Mouse (Mus musculus): ENCODE data around the gene Khk.

The Khk gene

DNA sequence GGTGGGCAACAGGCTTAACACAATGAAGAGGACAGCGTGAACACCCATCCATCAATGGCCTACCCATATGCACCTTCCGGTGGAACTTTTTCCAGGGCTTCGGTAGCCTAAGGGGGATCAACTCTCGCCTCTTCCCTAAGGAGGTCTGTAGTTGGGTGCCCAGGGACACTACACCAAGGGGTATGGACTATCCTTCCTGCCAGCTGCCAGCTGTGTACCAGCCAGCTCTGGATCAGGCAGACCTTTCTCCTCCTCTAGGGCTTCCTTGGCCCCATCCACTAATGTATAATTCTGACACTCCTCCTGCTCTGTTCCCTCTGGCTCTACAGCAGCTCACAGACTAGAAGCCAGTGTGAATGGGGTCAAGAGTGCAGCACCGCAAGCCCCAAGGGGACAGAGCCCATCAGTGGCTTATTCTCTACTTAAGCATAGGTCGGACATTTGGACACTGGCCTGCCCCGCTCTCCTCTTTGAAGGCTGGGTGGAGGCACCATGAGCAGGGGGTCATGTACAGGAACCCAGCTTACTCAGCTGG lies 7.1 kb upstream of the Khk start:
- no peak for DNase-seq

GRCm38 (mm10) chr5:30914849-30915248 lies 6.4 kb upstream of the Khk start:
- no peak for DNase-seq

DNA sequence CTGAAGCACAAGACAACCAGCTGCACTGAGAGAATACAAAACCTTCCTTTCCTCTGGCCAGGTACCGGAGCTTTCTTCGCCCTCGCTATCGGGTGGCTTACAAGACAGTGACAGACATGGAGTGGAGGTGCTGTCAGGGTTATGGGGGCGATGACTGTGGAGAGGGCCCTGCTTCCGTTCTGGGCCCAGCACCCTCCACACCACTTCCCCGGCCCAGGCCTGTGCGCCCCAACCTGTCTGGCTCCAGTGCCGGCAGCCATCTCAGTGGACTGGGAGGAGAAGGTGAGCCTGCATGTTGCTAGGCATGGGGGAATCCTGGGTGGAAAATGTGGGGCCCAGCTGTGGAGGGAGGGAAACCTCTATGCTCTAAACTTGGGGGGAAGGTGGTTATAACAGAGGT lies 5.8 kb upstream of the Khk start:
- no peak for DNase-seq

DNA sequence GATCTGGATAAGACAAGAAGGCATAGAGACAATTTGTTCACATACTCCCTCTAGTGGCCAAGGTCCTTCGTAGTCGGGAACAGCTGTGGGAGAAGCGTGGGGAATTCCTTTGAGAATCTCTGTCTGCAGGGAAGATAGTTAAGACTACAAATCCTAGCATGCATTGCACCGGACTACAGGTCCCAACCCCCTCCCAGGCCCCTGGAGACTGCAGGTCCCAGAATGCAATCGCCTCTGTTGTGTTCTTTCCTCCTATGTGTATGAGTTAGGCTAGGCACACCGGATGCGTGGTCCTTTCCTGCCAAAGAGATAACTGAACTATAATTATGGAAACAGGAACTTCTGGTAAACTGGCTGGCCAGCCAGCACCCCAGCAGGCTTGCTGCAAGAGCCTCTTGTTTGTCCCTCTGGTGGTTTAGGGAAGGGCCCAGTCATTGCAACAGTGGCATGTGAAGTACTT lies 5.2 kb upstream of the Khk start:
- DNase-seq = peak; percentile 98

DNA sequence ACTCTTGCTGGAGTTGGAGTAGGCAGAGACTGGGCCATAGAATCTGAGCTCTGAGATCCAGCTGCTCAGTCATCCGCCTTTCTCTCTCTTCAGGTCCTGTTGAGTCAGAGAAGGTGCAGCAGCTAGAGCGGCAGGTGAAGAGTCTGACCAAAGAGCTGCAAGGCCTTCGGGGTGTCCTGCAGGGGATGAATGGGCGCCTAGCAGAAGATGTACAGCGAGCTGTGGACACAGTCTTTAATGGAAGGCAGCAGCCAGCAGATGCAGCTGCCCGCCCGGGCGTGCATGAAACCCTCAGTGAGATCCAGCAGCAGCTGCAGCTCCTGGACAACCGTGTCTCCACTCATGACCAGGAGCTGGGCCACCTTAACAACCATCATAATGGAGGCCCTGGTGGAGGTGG lies 4.4 kb upstream of the Khk start:
- no peak for DNase-seq

GRCm38 (mm10) chr5:30917348-30917747 lies 3.9 kb upstream of the Khk start:
- no peak for DNase-seq

- no peak for DNase-seq
Observed at GRCm38 (mm10) chr5:30917891-30918670, 3.1 kb upstream of the Khk start.

GRCm38 (mm10) chr5:30918691-30919090 lies 2.5 kb upstream of the Khk start:
- DNase-seq = no peak

DNA sequence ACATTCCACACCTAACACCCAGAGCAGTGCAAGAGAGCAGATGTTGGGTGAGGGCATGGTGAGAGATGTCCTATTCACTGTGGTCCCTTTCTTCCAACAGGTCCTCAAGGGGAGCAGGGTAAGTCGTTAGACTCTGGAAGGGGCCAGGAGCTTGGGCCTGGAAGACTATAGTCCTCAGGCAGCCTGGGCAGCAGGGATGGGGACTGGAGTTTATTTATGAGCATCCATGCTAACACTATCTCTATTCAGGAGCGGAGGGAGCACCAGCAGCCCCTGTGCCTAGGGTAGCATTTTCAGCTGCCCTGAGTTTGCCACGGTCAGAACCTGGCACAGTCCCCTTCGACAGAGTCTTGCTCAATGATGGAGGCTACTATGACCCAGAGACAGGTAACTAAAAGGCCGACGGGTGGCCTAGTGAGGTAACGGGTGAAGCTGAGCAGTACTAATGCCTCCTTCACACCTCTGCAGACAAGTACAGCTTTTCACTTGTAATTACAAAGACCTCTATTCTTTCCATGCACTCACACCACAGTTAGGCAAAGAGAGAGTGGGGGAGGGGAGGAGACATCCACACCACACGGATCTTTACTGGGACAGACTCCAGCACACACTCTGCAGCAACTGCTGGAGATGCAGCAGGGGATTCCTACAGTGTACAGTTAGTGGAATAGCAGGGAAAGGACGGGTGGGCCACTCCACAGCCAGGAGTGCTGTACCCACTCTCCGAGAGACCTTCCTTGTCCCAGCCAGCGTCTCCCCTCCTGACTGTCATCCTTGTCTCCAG lies 1.2 kb upstream of the Khk start:
- DNase-seq = no peak

DNA sequence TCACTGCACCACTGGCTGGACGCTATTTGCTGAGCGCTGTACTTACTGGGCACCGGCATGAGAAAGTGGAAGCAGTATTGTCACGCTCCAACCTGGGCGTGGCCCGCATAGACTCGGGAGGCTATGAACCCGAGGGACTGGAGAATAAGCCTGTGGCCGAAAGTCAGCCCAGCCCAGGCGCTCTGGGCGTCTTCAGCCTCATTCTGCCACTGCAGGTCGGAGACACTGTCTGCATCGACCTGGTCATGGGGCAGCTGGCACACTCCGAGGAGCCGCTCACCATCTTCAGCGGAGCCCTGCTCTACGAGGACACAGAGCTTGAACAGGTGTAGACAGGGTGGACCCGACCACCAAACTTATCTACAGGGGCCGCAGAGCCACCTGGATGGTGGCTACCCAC lies 610 bp upstream of the Khk start:
- no peak for DNase-seq

DNA sequence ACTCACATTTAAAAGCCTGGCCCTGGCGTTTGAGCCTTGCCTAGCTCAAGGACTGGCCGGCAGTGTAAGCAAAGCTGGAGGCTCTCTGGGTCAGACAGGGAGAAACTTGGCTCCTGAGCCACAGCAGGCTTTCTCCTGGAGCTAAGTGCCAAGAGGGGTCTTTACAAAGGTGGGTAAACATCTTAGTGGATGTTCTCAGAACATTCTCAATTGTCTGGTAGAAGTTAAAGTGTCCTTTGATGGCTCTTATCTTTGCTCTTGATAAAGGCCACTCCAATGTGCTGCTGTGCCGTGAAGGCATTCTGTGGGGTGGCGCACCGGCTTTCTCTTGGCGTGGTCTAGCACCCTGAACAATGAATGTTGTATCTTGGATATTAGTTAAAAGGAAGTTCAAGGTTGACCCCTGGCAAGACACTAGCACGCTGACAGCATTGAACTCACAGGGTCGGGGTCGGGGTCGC lies 1.4 kb downstream of the Khk start:
- no peak for DNase-seq

DNA sequence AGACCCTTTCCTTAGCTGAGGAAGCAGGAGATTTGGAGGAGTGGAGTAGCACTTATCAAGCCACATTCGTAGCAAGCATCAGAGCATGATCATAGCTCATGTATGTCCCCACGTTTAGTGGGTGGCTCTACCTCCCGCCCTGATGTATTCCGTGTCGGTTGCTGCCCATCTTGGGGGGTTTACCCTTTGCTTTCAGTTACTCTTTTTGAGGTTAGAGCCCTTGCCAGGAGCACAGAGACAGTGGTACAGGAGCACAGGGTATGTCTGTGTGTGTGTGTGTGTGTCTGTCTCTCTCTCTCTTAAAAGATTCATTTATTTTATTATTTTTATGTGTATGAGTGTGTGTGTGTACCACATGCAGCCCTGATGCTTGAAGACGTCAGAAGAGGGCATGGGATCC lies 1.9 kb downstream of the Khk start:
- DNase-seq = no peak

GRCm38 (mm10) chr5:30924614-30925013 lies 3.4 kb downstream of the Khk start:
- no peak for DNase-seq

GRCm38 (mm10) chr5:30925217-30925616 lies 4.0 kb downstream of the Khk start:
- DNase-seq = no peak

- no peak for DNase-seq
Observed at GRCm38 (mm10) chr5:30926073-30926472, 4.8 kb downstream of the Khk start.

GRCm38 (mm10) chr5:30927945-30928529 lies 6.8 kb downstream of the Khk start:
- peak; percentile 64 for DNase-seq

GRCm38 (mm10) chr5:30930121-30930520 lies 8.9 kb downstream of the Khk start:
- peak; percentile 74 for DNase-seq

DNA sequence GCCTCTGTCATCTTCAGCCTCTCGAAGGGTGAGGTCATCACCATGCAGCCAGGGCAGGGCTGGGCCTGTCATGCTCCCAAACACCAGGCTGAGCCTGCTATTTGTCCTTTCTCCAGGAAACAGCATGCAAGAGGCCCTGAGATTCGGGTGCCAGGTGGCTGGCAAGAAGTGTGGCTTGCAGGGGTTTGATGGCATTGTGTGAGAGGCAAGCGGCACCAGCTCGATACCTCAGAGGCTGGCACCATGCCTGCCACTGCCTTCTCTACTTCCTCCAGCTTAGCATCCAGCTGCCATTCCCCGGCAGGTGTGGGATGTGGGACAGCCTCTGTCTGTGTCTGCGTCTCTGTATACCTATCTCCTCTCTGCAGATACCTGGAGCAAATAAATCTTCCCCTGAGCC lies 9.6 kb downstream of the Khk start:
- DNase-seq = no peak

GRCm38 (mm10) chr5:30931378-30931777 lies 10.1 kb downstream of the Khk start:
- DNase-seq = no peak

DNA sequence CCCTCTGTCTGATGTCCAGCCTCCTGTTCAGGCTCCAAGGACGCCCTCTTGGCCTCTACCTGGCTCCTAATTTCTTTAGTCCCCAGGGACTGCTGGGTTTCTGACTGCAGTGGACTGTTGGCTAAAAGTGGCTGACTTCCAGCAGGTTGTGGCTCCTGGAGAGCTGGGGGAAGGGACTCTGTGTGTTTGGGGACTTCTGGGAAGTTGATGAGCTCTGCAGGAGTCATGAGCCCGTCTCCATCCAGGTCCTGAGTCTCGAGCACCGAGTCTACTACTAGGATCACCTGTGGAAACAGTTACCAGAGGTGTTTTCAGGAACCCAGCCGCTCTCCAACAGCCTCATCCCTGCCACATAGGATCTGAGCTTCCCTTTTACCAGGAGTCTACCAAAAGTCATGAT lies 12.5 kb downstream of the Khk start:
- no peak for DNase-seq

DNA sequence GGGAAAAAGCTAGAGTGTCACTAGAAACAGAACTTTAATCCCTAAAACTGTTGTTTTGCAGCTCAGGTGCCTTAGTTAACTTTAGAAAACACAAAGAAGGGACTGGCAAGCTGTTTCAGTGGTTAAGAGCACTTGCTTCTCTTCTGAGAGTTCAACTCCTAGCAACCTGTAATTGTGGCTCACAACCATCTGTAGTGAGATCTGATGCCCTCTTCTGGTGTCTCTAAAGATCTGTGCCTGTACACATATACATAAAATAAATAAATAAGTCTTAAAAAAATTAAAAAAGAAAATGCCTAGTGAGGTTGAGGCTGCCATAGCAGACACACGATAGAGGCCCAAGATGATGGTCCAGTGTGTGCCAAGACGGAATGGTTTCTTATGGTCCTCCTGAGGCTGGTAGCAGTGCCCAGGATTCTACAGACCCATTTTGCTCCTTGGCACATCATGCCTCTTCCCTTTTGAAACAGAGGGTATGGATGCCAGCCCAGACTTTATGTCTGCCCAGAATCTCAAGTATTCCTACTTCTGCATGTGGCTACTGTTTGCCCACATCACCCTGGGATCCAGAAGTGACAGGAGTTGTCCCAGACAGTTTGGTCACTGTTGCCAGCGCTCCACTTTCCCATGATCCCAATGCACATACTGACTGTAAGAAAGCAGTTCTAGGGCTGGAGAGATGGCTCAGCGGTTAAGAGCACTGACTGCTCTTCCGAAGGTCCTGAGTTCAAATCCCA lies 13.7 kb downstream of the Khk start:
- DNase-seq = no peak

GRCm38 (mm10) chr5:30943004-30943403 lies 21.8 kb downstream of the Khk start:
- peak; percentile 27 for DNase-seq

GRCm38 (mm10) chr5:30944344-30944743 lies 23.1 kb downstream of the Khk start:
- DNase-seq = peak; percentile 17
